Mouse (Mus musculus): ENCODE data around the gene Vps35. TPM values are rescaled to one million over a fixed set of nuclear protein-coding genes. Genes with fewer than 3 reads are reported as not detected.
A peak's percentile ranks its signal among the peaks of the same experiment; 100 is the strongest.

Gene Vps35
- 100 to 1,000 TPM; 135 to 142 TPM for total RNA-seq (2021)
- long read RNA-seq, experiment 1, transcript Vps35-201 (17 exons, 3,474 nt) = major isoform, 224 of 267 reads
- long read RNA-seq, experiment 1, partial matches to known transcripts = 28 of 267 reads
- long read RNA-seq, experiment 1, other reads (novel, unspliced or antisense) = 15 of 267 reads
- long read RNA-seq, experiment 2, transcript Vps35-201 (17 exons, 3,474 nt) = major isoform, 213 of 247 reads
- long read RNA-seq, experiment 2, partial matches to known transcripts = 23 of 247 reads
- long read RNA-seq, experiment 2, other reads (novel, unspliced or antisense) = 11 of 247 reads

- DNase-seq (ENCODE audit: low spot score in 2 of 2) = peak; percentile 97
Measured at GRCm38 (mm10) chr8:85299434-85300077, at the start of gene Vps35, which contains the start of gene Orc6. TSS of gene Vps35 (minus strand) at chr8:85299802. TSS of gene Orc6 (plus strand) at chr8:85299632.

GRCm38 (mm10) chr8:85339871-85340573 is 40.4 kb upstream of the Vps35 start:
- DNase-seq (ENCODE audit: low spot score in 2 of 2) = no peak

- DNase-seq (ENCODE audit: low spot score in 2 of 2) = no peak
Measured at GRCm38 (mm10) chr8:85337681-85338080, 38.1 kb upstream of the Vps35 start.

DNA sequence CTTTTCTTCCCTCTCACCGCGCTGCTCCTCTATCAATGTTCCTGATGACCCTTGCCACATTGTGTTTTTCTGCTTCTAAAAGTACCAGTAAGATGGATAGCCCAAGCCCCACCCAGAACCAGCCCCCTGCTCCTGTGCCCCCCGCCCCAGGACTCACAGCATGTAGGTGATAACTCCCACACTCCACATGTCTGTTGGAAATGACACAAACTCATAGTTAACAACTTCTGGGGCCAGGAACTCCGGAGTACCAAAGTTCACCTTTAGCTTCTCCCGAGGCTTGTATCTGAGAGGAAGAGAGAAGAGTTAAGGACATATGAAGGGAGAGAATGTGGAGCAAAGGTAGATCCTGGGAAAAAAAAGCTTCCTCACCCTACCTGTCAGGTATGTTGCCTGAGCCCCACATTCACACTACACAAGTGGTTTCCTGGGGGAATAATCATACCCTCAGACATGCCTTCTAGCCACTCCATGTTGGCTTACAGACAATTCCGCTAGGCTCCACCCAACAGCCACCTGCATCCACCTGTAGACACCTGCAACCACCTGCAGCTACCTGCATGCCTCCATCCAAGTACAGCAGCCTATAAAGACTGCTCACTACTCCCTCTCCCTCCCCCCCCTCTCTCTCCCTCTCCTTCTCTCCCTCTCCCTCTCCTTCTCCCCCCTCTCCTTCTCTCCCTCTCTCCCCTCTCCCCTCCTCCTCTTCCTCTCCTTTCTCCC is 36.8 kb upstream of the Vps35 start:
- no peak for DNase-seq (ENCODE audit: low spot score in 2 of 2)

DNA sequence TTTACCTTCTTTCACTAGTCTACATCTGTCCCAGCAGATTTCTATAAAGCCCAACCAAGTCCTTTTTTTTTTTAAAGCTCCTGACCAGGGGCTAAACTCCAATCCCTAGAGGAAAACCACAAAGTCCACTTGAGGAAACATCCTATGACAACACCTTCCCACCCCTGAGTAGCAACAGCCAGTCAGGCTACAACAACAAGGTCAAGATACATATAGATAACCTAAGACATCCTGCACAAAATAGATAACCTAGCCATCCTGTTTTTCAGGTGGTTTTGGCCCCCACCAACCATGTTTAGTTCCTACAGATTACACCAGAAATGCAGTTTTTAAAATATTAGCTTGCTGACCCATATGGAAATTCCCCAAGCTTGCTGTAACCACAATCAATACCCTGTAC is 35.5 kb upstream of the Vps35 start:
- no peak for DNase-seq (ENCODE audit: low spot score in 2 of 2)

GRCm38 (mm10) chr8:85329506-85329905 is 29.9 kb upstream of the Vps35 start:
- no peak for DNase-seq (ENCODE audit: low spot score in 2 of 2)

DNA sequence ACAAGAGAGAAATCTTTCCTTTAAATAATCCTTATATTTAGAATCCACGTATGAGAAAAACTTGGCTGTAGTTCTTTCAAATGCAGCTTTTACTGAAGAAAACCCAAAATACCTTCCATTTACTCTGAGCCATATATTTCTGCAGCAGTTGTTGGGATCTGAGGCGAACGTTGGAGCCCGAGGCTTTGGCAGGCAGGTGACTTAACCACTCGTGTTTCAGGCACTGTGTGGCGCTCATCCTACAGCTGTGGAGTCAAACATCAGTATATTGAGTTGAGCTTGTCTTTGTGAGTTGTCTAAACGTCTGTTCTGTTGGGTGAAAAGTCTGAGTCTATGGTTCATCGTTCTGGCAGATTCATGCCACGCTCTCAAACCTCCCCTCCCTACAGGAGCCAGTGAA is 27.4 kb upstream of the Vps35 start:
- DNase-seq (ENCODE audit: low spot score in 2 of 2) = no peak

- DNase-seq (ENCODE audit: low spot score in 2 of 2) = no peak
Measured at GRCm38 (mm10) chr8:85323084-85323483, 23.5 kb upstream of the Vps35 start.

GRCm38 (mm10) chr8:85321981-85322380 is 22.4 kb upstream of the Vps35 start:
- DNase-seq (ENCODE audit: low spot score in 2 of 2) = no peak

GRCm38 (mm10) chr8:85318534-85318933 is 18.9 kb upstream of the Vps35 start:
- DNase-seq (ENCODE audit: low spot score in 2 of 2) = no peak

DNA sequence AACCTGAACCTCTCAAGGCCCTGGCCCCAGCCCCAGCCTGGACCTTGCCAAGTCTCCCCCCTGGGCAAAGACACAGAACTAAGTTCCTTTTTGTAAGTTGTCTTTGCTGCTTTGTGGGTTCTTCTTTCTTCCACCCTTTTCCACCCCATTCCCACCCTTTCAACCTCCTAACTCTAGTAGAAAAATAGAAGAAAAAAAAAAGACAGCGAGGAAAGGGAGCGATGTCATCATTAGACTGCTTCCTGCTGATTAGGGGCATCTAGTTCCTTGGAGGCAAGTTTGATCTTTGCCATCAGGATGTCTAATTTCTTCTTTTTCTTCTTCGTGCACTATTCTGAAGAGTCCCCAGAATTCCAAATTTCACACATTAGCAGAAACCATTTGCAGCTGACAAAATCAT is 13.4 kb upstream of the Vps35 start:
- DNase-seq (ENCODE audit: low spot score in 2 of 2) = no peak

GRCm38 (mm10) chr8:85311743-85312142 is 12.1 kb upstream of the Vps35 start:
- peak in 1 of 2 experiments; percentile 27 for DNase-seq (ENCODE audit: low spot score in 2 of 2)

GRCm38 (mm10) chr8:85308564-85308963 is 9.0 kb upstream of the Vps35 start:
- no peak for DNase-seq (ENCODE audit: low spot score in 2 of 2)

- peak in 1 of 2 experiments; percentile 47 for DNase-seq (ENCODE audit: low spot score in 2 of 2)
Measured at GRCm38 (mm10) chr8:85303531-85303930, 3.9 kb upstream of the Vps35 start.

- no peak for DNase-seq (ENCODE audit: low spot score in 2 of 2)
Measured at GRCm38 (mm10) chr8:85302931-85303330, 3.3 kb upstream of the Vps35 start.

- DNase-seq (ENCODE audit: low spot score in 2 of 2) = no peak
Measured at GRCm38 (mm10) chr8:85301941-85302340, 2.3 kb upstream of the Vps35 start.

GRCm38 (mm10) chr8:85298600-85299433 is 785 bp downstream of the Vps35 start:
- DNase-seq (ENCODE audit: low spot score in 2 of 2) = peak; percentile 20 to 21

DNA sequence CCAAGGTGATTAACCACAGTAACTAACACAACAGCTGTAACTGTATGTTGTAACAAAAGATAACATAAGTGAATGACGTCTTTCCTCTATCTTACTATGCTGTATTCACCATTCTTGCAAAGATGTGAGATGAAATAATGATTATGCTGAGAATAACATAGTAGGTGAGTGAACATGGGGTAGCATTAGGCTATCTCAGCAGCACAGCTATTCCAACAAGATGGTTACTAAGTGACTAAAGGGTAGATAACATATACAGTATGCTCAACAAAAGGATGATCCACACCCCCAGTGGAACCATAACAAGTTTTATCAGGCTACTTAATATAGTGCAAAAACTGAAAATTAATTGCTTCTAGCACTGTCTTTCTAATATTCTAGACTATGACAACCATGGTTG is 12.8 kb downstream of the Vps35 start:
- DNase-seq (ENCODE audit: low spot score in 2 of 2) = no peak

DNA sequence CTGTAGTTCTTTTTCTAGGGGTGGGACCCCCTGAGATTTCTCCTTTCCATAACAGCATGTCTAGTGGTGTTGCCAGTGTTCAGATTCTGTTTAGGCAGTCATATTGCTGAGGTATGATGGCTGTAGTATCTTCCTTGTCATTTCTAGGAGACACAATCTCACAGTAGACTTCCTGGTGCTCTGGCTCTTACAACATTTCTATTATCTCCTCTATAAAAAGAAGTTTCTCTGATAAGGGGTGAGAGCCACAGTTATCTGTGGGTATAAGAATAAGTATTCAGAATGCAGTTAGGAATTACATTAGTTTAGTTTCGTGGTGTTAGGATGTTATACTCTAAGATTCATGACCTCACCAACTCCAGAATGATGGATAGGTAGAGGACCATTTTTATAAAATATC is 72.3 kb downstream of the Vps35 start:
- DNase-seq (ENCODE audit: low spot score in 2 of 2) = no peak

- DNase-seq (ENCODE audit: low spot score in 2 of 2) = no peak
Measured at GRCm38 (mm10) chr8:85225688-85226087, 73.9 kb downstream of the Vps35 start, which contains the start of gene Olfr371. TSS of gene Olfr371 (plus strand) at chr8:85225988.
